Mouse (Mus musculus) CH12.LX (cell line): ENCODE measurements around the gene Ift43. TPM values are rescaled to one million over a fixed set of nuclear protein-coding genes. Genes with fewer than 3 reads are reported as not detected.

Source experiments
- DNase-seq: peaks from one replicate; pipeline ENCODE4 v3.0.0-alpha.2; 2013; ENCODE audit errors: extremely low read depth
- H3K27ac ChIP-seq: 2 replicates; pipeline ENCODE4 v1.5.1; 2012; ENCODE audit warnings: low read depth, mild to moderate bottlenecking, control low read depth, moderate library complexity; ENCODE audit not compliant: insufficient read depth
- H3K27me3 ChIP-seq: replicated peaks from 2 replicates; pipeline ENCODE3; 2012; ENCODE audit warnings: inconsistent platforms
- H3K36me3 ChIP-seq, 2 experiments: replicated peaks in 1 of 2; 2 replicates each; pipeline versions ENCODE3 to v1.6.1; 2012; ENCODE audit warnings: inconsistent platforms in 1 of 2, low read length in 1 of 2, mild to moderate bottlenecking in 1 of 2, mixed read lengths in 1 of 2, moderate library complexity in 1 of 2; ENCODE audit not compliant: control insufficient read depth in 1 of 2, insufficient read depth in 1 of 2
- H3K4me1 ChIP-seq, 2 experiments: 2 replicates each; pipeline ENCODE4 v1.6.1; 2012; ENCODE audit warnings: inconsistent platforms in 1 of 2, moderate library complexity in 1 of 2; ENCODE audit not compliant: insufficient read depth in 2 of 2, control insufficient read depth in 1 of 2
- H3K4me2 ChIP-seq: 2 replicates; pipeline ENCODE4 v1.6.1; 2012; ENCODE audit warnings: low read depth, mild to moderate bottlenecking, control low read depth; ENCODE audit not compliant: poor library complexity, insufficient read depth, severe bottlenecking
- H3K4me3 ChIP-seq, 3 experiments: fragments of 150-350 bp in 1 of 3; sonication (generic) in 1 of 3; replicated peaks in 1 of 3; 2 replicates each; pipeline versions ENCODE3 to v1.5.1; 2011 to 2012; ENCODE audit warnings: low read depth in 2 of 3, low read length in 2 of 3, mild to moderate bottlenecking in 2 of 3, moderate library complexity in 2 of 3, control low read depth in 1 of 3, improper control_type of control experiment in 1 of 3, inconsistent platforms in 1 of 3, mixed read lengths in 1 of 3; ENCODE audit not compliant: poor library complexity in 1 of 3
- H3K79me2 ChIP-seq: replicated peaks from 2 replicates; pipeline ENCODE4 v1.6.1; 2012; ENCODE audit warnings: mild to moderate bottlenecking, moderate library complexity; ENCODE audit not compliant: control insufficient read depth, poor library complexity, insufficient read depth, severe bottlenecking; ENCODE audit errors: extremely low read depth
- H3K9ac ChIP-seq: 2 replicates; pipeline ENCODE4 v1.6.1; 2012; ENCODE audit warnings: low read depth, mild to moderate bottlenecking, control low read depth, moderate library complexity; ENCODE audit not compliant: insufficient read depth
- H3K9me3 ChIP-seq: replicated peaks from 2 replicates; pipeline ENCODE3; 2012; ENCODE audit warnings: low read length, inconsistent platforms, mixed read lengths
- CHD1 ChIP-seq: IDR thresholded peaks from 2 replicates; pipeline ENCODE4 v1.6.1; 2012; ENCODE audit warnings: low read depth, low read length, improper control_type of control experiment, inconsistent platforms
- CHD2 ChIP-seq: IDR thresholded peaks from 2 replicates; pipeline ENCODE4 v1.6.1; 2011; ENCODE audit warnings: low read length, improper control_type of control experiment
- CTCF ChIP-seq, 2 experiments: IDR thresholded peaks in 1 of 2; conservative IDR thresholded peaks in 1 of 2; 2 replicates each; pipeline ENCODE4 v1.5.1; 2011 to 2012; ENCODE audit warnings: low read depth in 2 of 2, low read length in 2 of 2, improper control_type of control experiment in 1 of 2, inconsistent platforms in 1 of 2, mild to moderate bottlenecking in 1 of 2, moderate library complexity in 1 of 2
- ELF1 ChIP-seq: IDR thresholded peaks from 2 replicates; pipeline ENCODE4 v1.6.1; 2014; ENCODE audit warnings: low read depth, mild to moderate bottlenecking, inconsistent platforms, low read length, improper control_type of control experiment
- EP300 ChIP-seq: IDR thresholded peaks from 2 replicates; pipeline ENCODE4 v1.6.1; 2011; ENCODE audit warnings: low read length, improper control_type of control experiment
- ETS1 ChIP-seq: conservative IDR thresholded peaks from 2 replicates; pipeline ENCODE4 v1.6.1; 2012; ENCODE audit warnings: low read depth, mild to moderate bottlenecking, inconsistent platforms, low read length, improper control_type of control experiment, moderate library complexity
- HCFC1 ChIP-seq: IDR thresholded peaks from 2 replicates; pipeline ENCODE4 v1.6.1; 2012; ENCODE audit warnings: low read depth, mild to moderate bottlenecking, inconsistent platforms, low read length, improper control_type of control experiment
- IRF4 ChIP-seq: IDR thresholded peaks from 2 replicates; pipeline ENCODE4 v1.6.1; 2014; ENCODE audit warnings: low read depth, mild to moderate bottlenecking, inconsistent platforms, low read length, improper control_type of control experiment
- JUND ChIP-seq: conservative IDR thresholded peaks from 2 replicates; pipeline ENCODE4 v1.6.1; 2011; ENCODE audit warnings: low read depth, low read length, improper control_type of control experiment
- KAT2A ChIP-seq: IDR thresholded peaks from 2 replicates; pipeline ENCODE4 v1.6.1; 2012; ENCODE audit warnings: low read length, improper control_type of control experiment, inconsistent platforms; ENCODE audit not compliant: insufficient replicate concordance
- MAFK ChIP-seq: IDR thresholded peaks from 2 replicates; pipeline ENCODE4 v1.6.1; 2011; ENCODE audit warnings: low read length, improper control_type of control experiment; ENCODE audit not compliant: insufficient replicate concordance
- MAX ChIP-seq: IDR thresholded peaks from 2 replicates; pipeline ENCODE4 v1.6.1; 2011; ENCODE audit warnings: low read length, improper control_type of control experiment
- MAZ ChIP-seq: IDR thresholded peaks from 2 replicates; pipeline ENCODE4 v1.6.1; 2012; ENCODE audit warnings: low read depth, mild to moderate bottlenecking, inconsistent platforms, low read length, improper control_type of control experiment, moderate library complexity
- NELFE ChIP-seq: IDR thresholded peaks from 2 replicates; pipeline ENCODE4 v1.6.1; 2011; ENCODE audit warnings: low read depth, low read length, improper control_type of control experiment
- NRF1 ChIP-seq: IDR thresholded peaks from 2 replicates; pipeline ENCODE4 v1.6.1; 2014; ENCODE audit warnings: low read depth, mild to moderate bottlenecking, inconsistent platforms, low read length, improper control_type of control experiment, moderate library complexity
- RAD21 ChIP-seq: IDR thresholded peaks from 2 replicates; pipeline ENCODE4 v1.6.1; 2011; ENCODE audit warnings: low read depth, mild to moderate bottlenecking, low read length, improper control_type of control experiment, moderate library complexity
- SIN3A ChIP-seq: IDR thresholded peaks from 2 replicates; pipeline ENCODE4 v1.6.1; 2012; ENCODE audit warnings: low read length, improper control_type of control experiment, inconsistent platforms
- SMC3 ChIP-seq: IDR thresholded peaks from 2 replicates; pipeline ENCODE4 v1.6.1; 2011; ENCODE audit warnings: low read depth, low read length, improper control_type of control experiment
- TBP ChIP-seq: conservative IDR thresholded peaks from 2 replicates; pipeline ENCODE4 v1.6.1; 2011; ENCODE audit warnings: low read depth, low read length, improper control_type of control experiment
- TCF12 ChIP-seq: IDR thresholded peaks from 2 replicates; pipeline ENCODE4 v1.6.1; 2014; ENCODE audit warnings: low read depth, mild to moderate bottlenecking, inconsistent platforms, low read length, improper control_type of control experiment
- ZKSCAN1 ChIP-seq: IDR thresholded peaks from 2 replicates; pipeline ENCODE4 v1.6.1; 2012; ENCODE audit warnings: low read depth, inconsistent platforms, low read length, improper control_type of control experiment, borderline replicate concordance
- ZMIZ1 ChIP-seq: IDR thresholded peaks from 2 replicates; pipeline ENCODE4 v1.6.1; 2012; ENCODE audit warnings: low read depth, mild to moderate bottlenecking, inconsistent platforms, low read length, improper control_type of control experiment
- ZNF384 ChIP-seq: IDR thresholded peaks from 2 replicates; pipeline ENCODE4 v1.6.1; 2012; ENCODE audit warnings: low read depth, low read length, improper control_type of control experiment, inconsistent platforms
- dilution Hi-C: fragments of 300-500 bp; cut with MboI; formaldehyde crosslinking; loops from 2 replicates; pipeline ENCODE4 v1.14.3; 2020; ENCODE audit warnings: low sequenced_read_pairs; ENCODE audit not compliant: extremely low pct_unique_long_range_greater_than_20kb, extremely low pct_ligation_motif_present
- in situ Hi-C: fragments of 300-500 bp; cut with MboI; formaldehyde crosslinking; loops from 3 replicates; pipeline ENCODE4 v1.14.3; 2019; ENCODE audit warnings: low sequenced_read_pairs, low pct_ligation_motif_present, low pct_unique_long_range_greater_than_20kb, mixed read lengths
- polyA plus RNA-seq: library from polyadenylated mRNA; unstranded; fragments of >175 nt; gene quantifications from 2 replicates; pipeline ENCODE4 v1.2.1, GENCODE M21; 2012; ENCODE audit warnings: low read depth; ENCODE audit not compliant: insufficient read length
- total RNA-seq, 2 experiments: library from RNA; depleted of rRNA; stranded (reverse); fragments of 300-350 nt in 1 of 2; fragments of >200 nt in 1 of 2; gene quantifications; 2 replicates each; pipeline ENCODE4 v1.2.3; 2012 to 2014

Ift43 gene
- total and polyA plus RNA-seq, 3 experiments = 2.0 to 8.6 (median 2.8) TPM

- Histone ChIP-seq H3K79me2 (no peaks in the 10 kb centered on the region), H3K36me3 (no peaks in the 10 kb centered on the region), H3K4me2 (no peak overlapping the region), H3K27ac (no peak overlapping the region), H3K9ac (no peak overlapping the region), H3K4me1 (peaks cover 8 to 32% of the 10 kb centered on the region in 2 experiments; a peak in 3 of 4 replicates), H3K9me3 (no peaks in the 10 kb centered on the region), H3K27me3 (no peaks in the 10 kb centered on the region)
- no peak for DNase-seq
- dilution Hi-C loops (no loop called here), in situ Hi-C loops (no loop called here)
- TF ChIP-seq SIN3A (no peak), ELF1 (no peak), KAT2A (no peak), TBP (no peak), EP300 (no peak), MAX (no peak), CTCF (conservative IDR thresholded peaks at IDR 0.05 in 1 of 2, IDR thresholded peaks at IDR 0.05 in 1 of 2; ENCODE audit: low read depth in 2 of 2, low read length in 2 of 2) (no peak), ZNF384 (no peak), IRF4 (no peak), RAD21 (no peak), CHD1 (no peak), JUND (no peak), CHD2 (no peak), ETS1 (no peak)
- TF ChIP-seq, all 38 proteins: peak for 0
- H3K4me3 ChIP-seq = no peak overlapping the region
Observed at GRCm38 (mm10) chr12:86091601-86092132, 9.3 kb downstream of the Ift43 start.

- H3K9ac ChIP-seq = no peak overlapping the region
- no peak overlapping the region for H3K4me3 ChIP-seq
- no peaks in the 10 kb centered on the region for H3K27me3 ChIP-seq
- H3K79me2 ChIP-seq = no peaks in the 10 kb centered on the region
- H3K27ac ChIP-seq = no peak overlapping the region
- in situ Hi-C loops (no loop called here), dilution Hi-C loops (no loop called here)
- DNase-seq = no peak
- no peaks in the 10 kb centered on the region for H3K36me3 ChIP-seq
- peaks cover 8 to 32% of the 10 kb centered on the region in 2 experiments; a peak in 3 of 4 replicates for H3K4me1 ChIP-seq
- no peak overlapping the region for H3K4me2 ChIP-seq
- TF ChIP-seq ZKSCAN1 (no peak), SMC3 (no peak), NELFE (no peak), MAFK (no peak), ZMIZ1 (no peak), HCFC1 (no peak), NRF1 (no peak), MAZ (no peak), ELF1 (no peak), TCF12 (no peak)
- no peaks in the 10 kb centered on the region for H3K9me3 ChIP-seq
Observed at GRCm38 (mm10) chr12:86094075-86094474, 11.7 kb downstream of the Ift43 start.
